In the genomic region with DNA sequence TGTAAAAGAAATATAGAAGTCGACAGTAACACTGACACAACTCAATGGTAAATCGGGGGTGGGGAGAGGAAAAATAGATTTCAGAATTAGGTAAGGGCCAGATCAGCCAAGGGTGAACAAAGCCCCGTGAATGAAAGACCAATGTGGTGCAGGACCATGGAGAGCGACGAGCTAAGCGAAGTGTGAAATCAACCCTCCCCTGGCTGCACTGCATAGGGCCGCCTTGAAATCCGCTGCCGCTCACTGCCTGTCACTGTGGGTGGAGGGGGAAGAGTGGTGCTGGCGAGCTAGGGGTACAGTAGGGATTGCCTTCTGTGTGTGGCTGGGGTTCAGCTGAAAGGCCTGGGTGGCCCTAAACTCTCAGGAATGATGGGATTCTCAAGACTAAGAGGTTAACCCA, we compare ENCODE assay signal across 8 mouse cellular contexts.
A peak's percentile ranks its signal among the peaks of the same experiment; 100 is the strongest.
DNase-seq lines count a peak whose midpoint lies in the region; ATAC-seq lines count a peak whose summit lies in the region.
"Had no signal": no experiment of that assay in that cellular context is flagged by ENCODE, and none has a peak within 500 bp of the region (broad histone marks: within the 10 kb centered on the region; RNA-seq: fewer than 3 reads in every experiment).

No protein-coding gene starts in this region.

- WGBS in hindbrain, embryonic 13.5 days: 11% methylated on average over 10 of the region's 10 CpGs

- DNase-seq in 3T3-L1 (ENCODE audit: low read depth, low spot score): peak; percentile 71
- DNase-seq in 416B (ENCODE audit: low read depth): peak; percentile 19
- DNase-seq in embryo, embryonic 11 days: peak; percentile 89
- peak; percentile 63 for DNase-seq in lung, postnatal 10 days
- DNase-seq in spleen, postnatal 4 days (ENCODE audit: low spot score in 2 of 2): no peak
- DNase-seq in cerebellum, postnatal 25 days: no peak

- peaks cover 18% of the 10 kb centered on the region for H3K4me1 ChIP-seq in hindbrain, embryonic 13.5 days (replicated peaks)

- no peak overlapping the region for H3K4me2 ChIP-seq in hindbrain, embryonic 13.5 days

- no peak for ATAC-seq in hindbrain, embryonic 13.5 days (ENCODE audit: low FRiP score)

- H3K36me3 ChIP-seq in hindbrain, embryonic 13.5 days: no peaks in the 10 kb centered on the region

- 0 out of 2 replicates have a peak overlapping the region, but pooled peaks have one; percentile 29 for H3K9ac ChIP-seq in hindbrain, embryonic 13.5 days

- H3K4me3 ChIP-seq in hindbrain, embryonic 13.5 days: no peak overlapping the region
- H3K4me3 ChIP-seq: erythroblast, embryonic 14.5 days had no signal

- no peaks in the 10 kb centered on the region for H3K9me3 ChIP-seq in hindbrain, embryonic 13.5 days

- H3K27me3 ChIP-seq in hindbrain, embryonic 13.5 days: no peaks in the 10 kb centered on the region

- no peak overlapping the region for H3K27ac ChIP-seq in hindbrain, embryonic 13.5 days

Comparison
In these comparisons a context has a peak if more than half of its experiments do, and no peak if none do; other contexts are left out.
1. DNase-seq: peak in 3T3-L1 (single experiment), 416B (single experiment), embryo, embryonic 11 days (single experiment) and lung, postnatal 10 days (single experiment); none in spleen, postnatal 4 days (0 of 2) and cerebellum, postnatal 25 days (0 of 2).